Mouse (Mus musculus): ENCODE data around the gene Lin28b.

DNA sequence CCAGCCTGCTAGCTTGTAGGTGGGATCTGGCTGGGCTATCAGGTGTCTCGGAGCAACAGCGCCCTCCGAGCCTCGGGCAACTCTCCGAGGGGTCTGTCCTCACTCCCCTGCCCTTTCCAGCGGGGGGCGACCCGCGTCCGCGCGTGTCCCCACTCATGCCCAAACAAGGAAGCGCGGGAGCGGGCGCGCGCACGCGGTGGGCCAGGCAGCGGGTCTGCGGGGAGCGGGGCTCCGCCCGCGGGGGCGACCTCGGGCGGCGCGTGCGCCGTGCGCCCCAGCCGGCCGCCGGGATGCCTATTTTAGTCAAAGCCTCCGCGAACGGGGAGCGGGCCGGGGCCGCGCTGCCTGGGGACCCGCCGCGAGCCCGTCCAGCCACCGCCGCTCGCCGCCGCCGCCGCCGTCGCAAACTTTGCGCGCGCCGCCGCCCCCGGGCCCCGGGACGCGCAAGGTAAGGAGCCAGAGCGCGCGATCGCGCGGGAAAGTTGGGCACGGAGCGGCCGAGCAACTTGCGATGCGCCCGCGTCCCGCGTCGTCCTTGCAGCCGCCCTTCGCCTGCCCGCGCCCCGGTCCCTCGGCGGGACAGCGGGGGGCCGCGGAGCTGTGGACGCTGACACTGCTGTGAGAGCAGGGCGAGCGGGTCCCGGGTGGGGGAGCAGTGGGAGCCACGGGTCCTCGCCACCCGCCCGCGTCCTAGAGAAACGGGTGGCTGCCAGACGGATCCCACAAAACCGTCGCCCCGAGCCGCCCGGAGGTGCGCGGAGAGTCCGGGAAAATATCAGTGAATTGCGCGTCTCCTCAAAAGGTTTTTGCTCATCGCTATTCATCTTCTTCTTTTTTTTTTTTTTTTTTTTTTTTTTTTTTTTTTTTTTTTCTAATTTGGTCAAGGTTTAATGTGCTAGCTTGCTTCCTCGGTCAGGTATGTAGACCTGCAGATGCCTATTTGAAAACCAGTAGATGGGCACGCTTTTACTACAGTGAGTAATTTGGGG lies 150.5 kb downstream of the Lin28b start, which contains the start of gene Bves:
- TF ChIP-seq CTCF (IDR thresholded peaks at IDR 0.05; ENCODE audit: control insufficient read depth, insufficient read depth, insufficient replicate concordance, low read depth, low read length) (no peak), POLR2A (IDR thresholded peaks at IDR 0.05; ENCODE audit: control insufficient read depth, low read depth, low read length) (no peak)
